Mouse (Mus musculus): ENCODE results near the gene Gm21776. TPM values are rescaled to one million over a fixed set of nuclear protein-coding genes. Genes with fewer than 3 reads are reported as not detected.
"Not testable (repeated sequence)": the region's sequence is repeated elsewhere in the genome, so short reads cannot be mapped to it uniquely, and the experiment has no call there.

The Gm21776 gene
- not detected in 2 replicates for polyA plus RNA-seq (2015; fragmentation: Nextera tagmentation; extraction: Ambion mirVana)

GRCm38 (mm10) chrY:76378362-76378761, at the start of gene Gm21776:
Gene Gm21776 (plus strand): TSS chrY:76378662.
- H3K27me3 ChIP-seq; H3K27ac ChIP-seq (replicated peaks); H3K4me2 ChIP-seq; H3K9ac ChIP-seq; H3K4me3 ChIP-seq (replicated peaks); ATAC-seq (ENCODE audit: insufficient read depth); H3K36me3 ChIP-seq (replicated peaks); H3K4me1 ChIP-seq (replicated peaks); H3K9me3 ChIP-seq (replicated peaks): not testable (repeated sequence)
- WGBS (ENCODE audit: insufficient replicate concordance), result no CpG with 5 or more reads among the region's 3 CpGs

All from liver, embryonic 15.5 days (tissue).